Mouse (Mus musculus) small intestine, adult 2 months (tissue): ENCODE data around the gene Efcab9.

Experiments used
- CTCF ChIP-seq: fragments of 200-500 bp; IDR thresholded peaks from 2 replicates; pipeline ENCODE4 v1.5.1; 2012; ENCODE audit warnings: low read depth, mild to moderate bottlenecking, control low read depth, inconsistent platforms, low read length, moderate library complexity, mixed read lengths; ENCODE audit not compliant: insufficient replicate concordance, insufficient read length; ENCODE audit errors: extremely low read depth
- POLR2A ChIP-seq: fragments of 200-500 bp; IDR thresholded peaks from 2 replicates; pipeline ENCODE4 v1.6.1; 2012; ENCODE audit warnings: low read depth, mild to moderate bottlenecking, control low read depth, inconsistent platforms, low read length, moderate library complexity

- no peak for TF ChIP-seq POLR2A
- TF ChIP-seq CTCF = no peak
Measured at GRCm38 (mm10) chr11:32535646-32536045, 3.8 kb upstream of the Efcab9 start.
